Mouse (Mus musculus) liver, adult 2 months (tissue): ENCODE results near the gene Ntm. TPM values are rescaled to one million over a fixed set of nuclear protein-coding genes. Genes with fewer than 3 reads are reported as not detected.

Source experiments
- DNase-seq: peaks from one replicate; pipeline ENCODE4 v3.0.0-alpha.2; 2011; ENCODE audit warnings: low read depth, low spot score; ENCODE audit errors: extremely low read depth
- H3K27ac ChIP-seq: fragments of 200-500 bp; replicated peaks from 2 replicates; pipeline ENCODE4 v1.5.1; 2012; ENCODE audit warnings: low read depth, mild to moderate bottlenecking, control low read depth, inconsistent platforms, low read length; ENCODE audit not compliant: insufficient read depth
- H3K27me3 ChIP-seq: fragments of 200-500 bp; 2 replicates; pipeline ENCODE4 v1.6.1; 2012; ENCODE audit warnings: mild to moderate bottlenecking, moderate library complexity, low read length, inconsistent platforms; ENCODE audit not compliant: control insufficient read depth, insufficient read depth
- H3K36me3 ChIP-seq: fragments of 200-500 bp; 2 replicates; pipeline ENCODE4 v1.6.1; 2012; ENCODE audit warnings: low read length, inconsistent platforms; ENCODE audit not compliant: control insufficient read depth, insufficient read depth
- H3K4me1 ChIP-seq: fragments of 200-500 bp; 2 replicates; pipeline ENCODE4 v1.6.1; 2011; ENCODE audit warnings: low read length; ENCODE audit not compliant: control insufficient read depth, insufficient read depth
- H3K4me3 ChIP-seq: fragments of 200-500 bp; 2 replicates; pipeline ENCODE4 v1.5.1; 2011; ENCODE audit warnings: low read depth, mild to moderate bottlenecking, control low read depth, low read length, moderate library complexity; ENCODE audit not compliant: insufficient read depth
- H3K79me2 ChIP-seq: fragments of 200-500 bp; 2 replicates; pipeline ENCODE4 v1.6.1; 2012; ENCODE audit warnings: inconsistent platforms, mild to moderate bottlenecking, low read length, moderate library complexity; ENCODE audit not compliant: control insufficient read depth, insufficient read depth
- H3K9ac ChIP-seq: fragments of 200-500 bp; 2 replicates; pipeline ENCODE4 v1.6.1; 2012; ENCODE audit warnings: low read depth, mild to moderate bottlenecking, control low read depth, inconsistent platforms, low read length
- CTCF ChIP-seq: fragments of 200-500 bp; IDR thresholded peaks from 2 replicates; pipeline ENCODE4 v1.5.1; 2011; ENCODE audit warnings: low read depth, low read length, control low read depth
- POLR2A ChIP-seq: fragments of 200-500 bp; IDR thresholded peaks from 2 replicates; pipeline ENCODE4 v1.6.1; 2011; ENCODE audit warnings: low read length, control low read depth; ENCODE audit not compliant: insufficient read depth; ENCODE audit errors: extremely low read depth
- WGBS: fragments of 180-500 bp; shearing (Covaris S2); methylation state at CpG from one replicate; pipeline ENCODE4 v1.1.7; 2018; 5-methylcytosine and 5-hydroxymethylcytosine counted together
- polyA plus RNA-seq: library from polyadenylated mRNA; depleted of rRNA; stranded (reverse); fragments of >200 nt; gene quantifications from 2 replicates; pipeline ENCODE4 v1.2.3, GENCODE M21; 2012
- total RNA-seq: library from RNA; depleted of rRNA; stranded (reverse); fragments of >200 nt; gene quantifications from 2 replicates; pipeline ENCODE4 v1.2.3, GENCODE M21; 2014

Ntm gene
- total and polyA plus RNA-seq, 2 experiments = 2.1 to 3.2 TPM

- Histone ChIP-seq H3K27ac (peak overlapping the region; percentile 34), H3K79me2 (no peaks in the 10 kb centered on the region), H3K36me3 (no peaks in the 10 kb centered on the region), H3K4me1 (no peaks in the 10 kb centered on the region), H3K27me3 (no peaks in the 10 kb centered on the region), H3K4me3 (no peak overlapping the region), H3K9ac (no peak overlapping the region)
- 52% methylated on average over 10 of the region's 10 CpGs for WGBS
- peak; percentile 9 for DNase-seq
- TF ChIP-seq POLR2A (no peak), CTCF (no peak)
These were observed 171.6 kb downstream of the Ntm start for GRCm38 (mm10) chr9:29791199-29791915.

- H3K4me1 ChIP-seq = no peaks in the 10 kb centered on the region
- H3K9ac ChIP-seq = no peak overlapping the region
- H3K4me3 ChIP-seq = no peak overlapping the region
- TF ChIP-seq CTCF (no peak), POLR2A (no peak)
- no peaks in the 10 kb centered on the region for H3K79me2 ChIP-seq
- H3K27me3 ChIP-seq = no peaks in the 10 kb centered on the region
- no peaks in the 10 kb centered on the region for H3K36me3 ChIP-seq
- no peak overlapping the region for H3K27ac ChIP-seq
- WGBS = 62% methylated on average over 4 of the region's 4 CpGs
- no peak for DNase-seq
These were observed 172.9 kb downstream of the Ntm start for GRCm38 (mm10) chr9:29790017-29790416.

- Histone ChIP-seq H3K9ac (no peak overlapping the region), H3K27ac (no peak overlapping the region), H3K27me3 (no peaks in the 10 kb centered on the region), H3K36me3 (no peaks in the 10 kb centered on the region), H3K4me3 (no peak overlapping the region), H3K79me2 (no peaks in the 10 kb centered on the region), H3K4me1 (no peaks in the 10 kb centered on the region)
- no peak for DNase-seq
- TF ChIP-seq CTCF (no peak), POLR2A (no peak)
- 77% methylated on average over 9 of the region's 9 CpGs for WGBS
These were observed 174.1 kb downstream of the Ntm start for GRCm38 (mm10) chr9:29788855-29789254.

GRCm38 (mm10) chr9:29787408-29787807, 175.5 kb downstream of the Ntm start:
- TF ChIP-seq CTCF (no peak), POLR2A (no peak)
- 63% methylated on average over 4 of the region's 4 CpGs for WGBS
- Histone ChIP-seq H3K4me1 (no peaks in the 10 kb centered on the region), H3K27ac (no peak overlapping the region), H3K79me2 (no peaks in the 10 kb centered on the region), H3K9ac (no peak overlapping the region), H3K36me3 (no peaks in the 10 kb centered on the region), H3K4me3 (no peak overlapping the region), H3K27me3 (no peaks in the 10 kb centered on the region)
- no peak for DNase-seq

- TF ChIP-seq POLR2A (no peak), CTCF (no peak)
- H3K27me3 ChIP-seq = no peaks in the 10 kb centered on the region
- no peaks in the 10 kb centered on the region for H3K36me3 ChIP-seq
- H3K79me2 ChIP-seq = no peaks in the 10 kb centered on the region
- no peak overlapping the region for H3K9ac ChIP-seq
- 63% methylated on average over 4 of the region's 4 CpGs for WGBS
- no peaks in the 10 kb centered on the region for H3K4me1 ChIP-seq
- no peak for DNase-seq
- no peak overlapping the region for H3K27ac ChIP-seq
- no peak overlapping the region for H3K4me3 ChIP-seq
These were observed 180.2 kb downstream of the Ntm start for GRCm38 (mm10) chr9:29782697-29783096.

GRCm38 (mm10) chr9:29779739-29780138, 183.2 kb downstream of the Ntm start:
- no peaks in the 10 kb centered on the region for H3K79me2 ChIP-seq
- no peak overlapping the region for H3K4me3 ChIP-seq
- TF ChIP-seq CTCF = no peak
- 69% methylated on average over 7 of the region's 7 CpGs for WGBS
- H3K27me3 ChIP-seq = no peaks in the 10 kb centered on the region
- H3K9ac ChIP-seq = no peak overlapping the region
- no peak overlapping the region for H3K27ac ChIP-seq
- H3K4me1 ChIP-seq = no peaks in the 10 kb centered on the region
- H3K36me3 ChIP-seq = no peaks in the 10 kb centered on the region
- DNase-seq = no peak
